Mouse (Mus musculus): Measurements from ENCODE around the gene Rnf24.

DNA sequence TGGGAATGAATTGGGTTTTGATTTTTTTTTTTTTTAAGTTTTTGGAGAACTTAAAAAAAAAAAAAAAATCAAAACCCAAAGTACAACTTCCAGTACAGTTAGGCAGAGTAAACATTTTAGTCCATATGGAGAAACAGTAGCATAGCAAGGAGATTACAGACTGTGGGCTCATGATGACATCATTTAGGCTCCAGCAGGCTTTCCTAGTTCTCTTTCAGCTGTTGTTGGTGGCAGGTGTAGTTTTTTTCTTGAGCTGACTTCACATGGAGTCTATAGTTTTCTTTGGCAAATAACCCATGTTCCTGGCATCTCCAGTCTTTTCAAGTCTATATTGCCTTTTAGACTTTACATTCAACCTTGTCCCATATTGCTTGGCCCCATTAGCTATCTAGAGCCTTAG is 62.0 kb downstream of the Rnf24 start:
- TF ChIP-seq CTCF (IDR thresholded peaks at IDR 0.05; ENCODE audit: borderline replicate concordance, insufficient read depth, low read depth, low read length) (no peak), POLR2A (IDR thresholded peaks at IDR 0.05; ENCODE audit: borderline replicate concordance, insufficient read depth, low read length) (no peak)
